Mouse (Mus musculus) kidney, embryonic 15.5 days (tissue): ENCODE data around the gene Zfp112. TPM values are rescaled to one million over a fixed set of nuclear protein-coding genes. Genes with fewer than 3 reads are reported as not detected.

ENCODE experiments used
- ATAC-seq: fragments of 200-750 bp; cut with Nextera tagmentation; replicated peaks from 2 replicates; pipeline ENCODE4 v1.8.0; 2017; ENCODE audit warnings: moderate TSS enrichment; ENCODE audit not compliant: low FRiP score
- H3K27ac ChIP-seq: fragments of 300-500 bp; sonication (generic); 2 replicates; pipeline ENCODE4 v1.5.1; 2015; ENCODE audit warnings: mild to moderate bottlenecking, inconsistent platforms
- H3K27me3 ChIP-seq: fragments of 300-500 bp; sonication (generic); 2 replicates; pipeline ENCODE4 v1.6.1; 2015; ENCODE audit warnings: inconsistent platforms
- H3K36me3 ChIP-seq: fragments of 300-500 bp; sonication (generic); 2 replicates; pipeline ENCODE4 v1.6.1; 2015; ENCODE audit warnings: inconsistent platforms
- H3K4me1 ChIP-seq: fragments of 300-500 bp; sonication (generic); 2 replicates; pipeline ENCODE4 v1.6.1; 2015; ENCODE audit warnings: inconsistent platforms
- H3K4me2 ChIP-seq: fragments of 300-500 bp; sonication (generic); 2 replicates; pipeline ENCODE4 v1.6.1; 2015; ENCODE audit warnings: moderate library complexity, mild to moderate bottlenecking, inconsistent platforms
- H3K4me3 ChIP-seq: fragments of 300-500 bp; sonication (generic); replicated peaks from 2 replicates; pipeline ENCODE4 v1.5.1; 2015; ENCODE audit warnings: mild to moderate bottlenecking, inconsistent platforms
- H3K9ac ChIP-seq: fragments of 300-500 bp; sonication (generic); 2 replicates; pipeline ENCODE4 v1.6.1; 2015; ENCODE audit warnings: mild to moderate bottlenecking, inconsistent platforms
- H3K9me3 ChIP-seq: fragments of 300-500 bp; sonication (generic); replicated peaks from 2 replicates; pipeline ENCODE4 v1.6.1; 2016; ENCODE audit warnings: inconsistent platforms
- WGBS: fragments of 180-500 bp; shearing (Covaris S2); methylation state at CpG from one replicate; pipeline ENCODE4 v1.1.7; 2015; ENCODE audit warnings: mixed read lengths; 5-methylcytosine and 5-hydroxymethylcytosine counted together
- polyA plus RNA-seq: library from polyadenylated mRNA; unstranded; fragments of >200 nt; fragmentation: Nextera tagmentation; extraction: Ambion mirVana; gene quantifications from 2 replicates; pipeline ENCODE4 v1.2.1, GENCODE M21; 2015

The Zfp112 gene
- polyA plus RNA-seq, 1 experiment from 2014 or later = 6.9 TPM

- 84% methylated on average over 4 of the region's 4 CpGs for WGBS
- H3K4me3 ChIP-seq = no peak overlapping the region
- no peaks in the 10 kb centered on the region for H3K36me3 ChIP-seq
- H3K27me3 ChIP-seq = no peaks in the 10 kb centered on the region
- no peak overlapping the region for H3K27ac ChIP-seq
- no peak for ATAC-seq
- peaks cover 4% of the 10 kb centered on the region for H3K4me1 ChIP-seq
- no peak overlapping the region for H3K9ac ChIP-seq
- no peak overlapping the region for H3K4me2 ChIP-seq
- no peaks in the 10 kb centered on the region for H3K9me3 ChIP-seq
Measured at GRCm38 (mm10) chr7:24116655-24117054, 4.5 kb downstream of the Zfp112 start.

GRCm38 (mm10) chr7:24133425-24133995 lies 21.4 kb downstream of the Zfp112 start:
- Histone ChIP-seq H3K4me2 (peak overlapping the region; percentile 69), H3K9ac (peak overlapping the region; percentile 49), H3K27ac (no peak overlapping the region), H3K27me3 (no peaks in the 10 kb centered on the region), H3K36me3 (peaks cover 27% of the 10 kb centered on the region), H3K9me3 (no peaks in the 10 kb centered on the region), H3K4me1 (peaks cover 12% of the 10 kb centered on the region), H3K4me3 (peak overlapping the region; percentile 67)
- WGBS = 19% methylated on average over 6 of the region's 6 CpGs
- peak; percentile 69 for ATAC-seq

GRCm38 (mm10) chr7:24133996-24134828 lies 22.1 kb downstream of the Zfp112 start, which contains the start of gene Zfp235:
Gene Zfp235, plus strand, starts transcription at chr7:24134169.
- Histone ChIP-seq H3K9ac (peak within 1 kb of the TSS; percentile 66), H3K9me3 (no peaks in the 10 kb centered on the region), H3K4me1 (peaks cover 12% of the 10 kb centered on the region), H3K27ac (peak within 1 kb of the TSS; percentile 11; the same call in 1 of the 2 replicates), H3K36me3 (peaks cover 34% of the 10 kb centered on the region), H3K4me3 (peak within 1 kb of the TSS; percentile 67), H3K4me2 (peak within 1 kb of the TSS; percentile 69), H3K27me3 (no peaks in the 10 kb centered on the region)
- ATAC-seq = peak; percentile 97
- WGBS = 2% methylated on average over 32 of the region's 32 CpGs

GRCm38 (mm10) chr7:24142566-24142965 lies 30.5 kb downstream of the Zfp112 start:
- Histone ChIP-seq H3K27ac (no peak overlapping the region), H3K36me3 (peaks cover 49% of the 10 kb centered on the region), H3K9ac (no peak overlapping the region), H3K4me2 (no peak overlapping the region), H3K9me3 (0 out of 2 replicates have a peak, but pooled peaks cover 4% of the 10 kb centered on the region), H3K27me3 (no peaks in the 10 kb centered on the region), H3K4me3 (no peak overlapping the region), H3K4me1 (no peaks in the 10 kb centered on the region)
- no peak for ATAC-seq
- WGBS = 93% methylated on average over 6 of the region's 6 CpGs

- no peak overlapping the region for H3K9ac ChIP-seq
- 0% methylated on average over 1 of the region's 1 CpGs for WGBS
- ATAC-seq = no peak
- H3K27me3 ChIP-seq = no peaks in the 10 kb centered on the region
- no peaks in the 10 kb centered on the region for H3K9me3 ChIP-seq
- H3K4me2 ChIP-seq = no peak overlapping the region
- H3K27ac ChIP-seq = no peak overlapping the region
- H3K4me3 ChIP-seq = no peak overlapping the region
- no peaks in the 10 kb centered on the region for H3K4me1 ChIP-seq
- no peaks in the 10 kb centered on the region for H3K36me3 ChIP-seq
Measured at GRCm38 (mm10) chr7:24153272-24153671, 41.2 kb downstream of the Zfp112 start.

- no peaks in the 10 kb centered on the region for H3K27me3 ChIP-seq
- ATAC-seq = no peak
- H3K4me2 ChIP-seq = no peak overlapping the region
- no peaks in the 10 kb centered on the region for H3K36me3 ChIP-seq
- H3K4me3 ChIP-seq = no peak overlapping the region
- H3K9ac ChIP-seq = no peak overlapping the region
- no peaks in the 10 kb centered on the region for H3K9me3 ChIP-seq
- 62% methylated on average over 4 of the region's 4 CpGs for WGBS
- peaks cover 5% of the 10 kb centered on the region for H3K4me1 ChIP-seq
- H3K27ac ChIP-seq = no peak overlapping the region
Measured at GRCm38 (mm10) chr7:24172191-24172590, 60.1 kb downstream of the Zfp112 start.

- WGBS = 13% methylated on average over 23 of the region's 23 CpGs
- Histone ChIP-seq H3K27ac (peak within 1 kb of the TSS; percentile 71), H3K27me3 (no peaks in the 10 kb centered on the region), H3K9ac (peak within 1 kb of the TSS; percentile 60), H3K4me3 (peak within 1 kb of the TSS; percentile 68), H3K4me2 (peak within 1 kb of the TSS; percentile 62), H3K4me1 (peaks cover 5% of the 10 kb centered on the region), H3K9me3 (no peaks in the 10 kb centered on the region), H3K36me3 (no peaks in the 10 kb centered on the region)
- peak; percentile 96 for ATAC-seq
Measured at GRCm38 (mm10) chr7:24174618-24175336, 62.7 kb downstream of the Zfp112 start, which contains the start of gene Zfp114. Gene Zfp114, plus strand, starts transcription at chr7:24175060.

- Histone ChIP-seq H3K4me3 (peak overlapping the region; percentile 68), H3K27me3 (no peaks in the 10 kb centered on the region), H3K27ac (peak overlapping the region; percentile 71; the same call in 1 of the 2 replicates), H3K4me1 (peaks cover 5% of the 10 kb centered on the region), H3K36me3 (no peaks in the 10 kb centered on the region), H3K9ac (no peak overlapping the region; the same call in 1 of the 2 replicates), H3K4me2 (peak overlapping the region; percentile 62), H3K9me3 (no peaks in the 10 kb centered on the region)
- 54% methylated on average over 6 of the region's 6 CpGs for WGBS
- peak; percentile 47; the same call in 1 of the 2 replicates for ATAC-seq
Measured at GRCm38 (mm10) chr7:24175337-24175711, 63.2 kb downstream of the Zfp112 start.

Other genes with a start within 250 kb of the Zfp112 start
- gene Vmn1r177, start 245.9 kb upstream of the Zfp112 start, polyA plus RNA-seq = not detected in 2 replicates
- not detected in 2 replicates for gene Vmn1r178, start 220.3 kb upstream of the Zfp112 start, polyA plus RNA-seq
- not detected in 2 replicates for gene Vmn1r179, start 185.3 kb upstream of the Zfp112 start, polyA plus RNA-seq
- not detected in 2 replicates for gene Vmn1r180, start 161.7 kb upstream of the Zfp112 start, polyA plus RNA-seq
- gene Vmn1r181, start 137.7 kb upstream of the Zfp112 start, polyA plus RNA-seq = not detected in 2 replicates
- not detected in 2 replicates for gene V1rd19, start 110.6 kb upstream of the Zfp112 start, polyA plus RNA-seq
- not detected in 2 replicates for gene Vmn1r183, start 59.1 kb upstream of the Zfp112 start, polyA plus RNA-seq
- 21.1 and 23.3 TPM in 2 replicates for gene Zfp180, start 30.4 kb upstream of the Zfp112 start, polyA plus RNA-seq
- gene Zfp235, start 21.9 kb downstream of the Zfp112 start, polyA plus RNA-seq = 17.9 and 18.3 TPM in 2 replicates
- gene Zfp114, start 62.7 kb downstream of the Zfp112 start, polyA plus RNA-seq = 5.7 and 6.8 TPM in 2 replicates
- 11.0 and 11.1 TPM in 2 replicates for gene Zfp111, start 99.1 kb downstream of the Zfp112 start, polyA plus RNA-seq
- gene Zfp109, start 125.2 kb downstream of the Zfp112 start, polyA plus RNA-seq = 5.6 and 6.1 TPM in 2 replicates
- 3.6 and 4.2 TPM in 2 replicates for gene Zfp108, start 142.5 kb downstream of the Zfp112 start, polyA plus RNA-seq
- gene Zfp93, start 158.1 kb downstream of the Zfp112 start, polyA plus RNA-seq = 10.7 and 11.5 TPM in 2 replicates
- gene Zfp61, start 188.9 kb downstream of the Zfp112 start, polyA plus RNA-seq = 40.0 and 43.9 TPM in 2 replicates
- 11.3 and 12.1 TPM in 2 replicates for gene Zfp94, start 204.4 kb downstream of the Zfp112 start, polyA plus RNA-seq
- gene Tescl, start 221.6 kb downstream of the Zfp112 start, polyA plus RNA-seq = 0.43 TPM in 1 of 2 replicates, not detected in the other
- 0.28 TPM in 1 of 2 replicates, not detected in the other for gene Lypd5, start 236.9 kb downstream of the Zfp112 start, polyA plus RNA-seq